Mouse (Mus musculus): ENCODE data around the gene Vps39.

Gene Vps39

DNA sequence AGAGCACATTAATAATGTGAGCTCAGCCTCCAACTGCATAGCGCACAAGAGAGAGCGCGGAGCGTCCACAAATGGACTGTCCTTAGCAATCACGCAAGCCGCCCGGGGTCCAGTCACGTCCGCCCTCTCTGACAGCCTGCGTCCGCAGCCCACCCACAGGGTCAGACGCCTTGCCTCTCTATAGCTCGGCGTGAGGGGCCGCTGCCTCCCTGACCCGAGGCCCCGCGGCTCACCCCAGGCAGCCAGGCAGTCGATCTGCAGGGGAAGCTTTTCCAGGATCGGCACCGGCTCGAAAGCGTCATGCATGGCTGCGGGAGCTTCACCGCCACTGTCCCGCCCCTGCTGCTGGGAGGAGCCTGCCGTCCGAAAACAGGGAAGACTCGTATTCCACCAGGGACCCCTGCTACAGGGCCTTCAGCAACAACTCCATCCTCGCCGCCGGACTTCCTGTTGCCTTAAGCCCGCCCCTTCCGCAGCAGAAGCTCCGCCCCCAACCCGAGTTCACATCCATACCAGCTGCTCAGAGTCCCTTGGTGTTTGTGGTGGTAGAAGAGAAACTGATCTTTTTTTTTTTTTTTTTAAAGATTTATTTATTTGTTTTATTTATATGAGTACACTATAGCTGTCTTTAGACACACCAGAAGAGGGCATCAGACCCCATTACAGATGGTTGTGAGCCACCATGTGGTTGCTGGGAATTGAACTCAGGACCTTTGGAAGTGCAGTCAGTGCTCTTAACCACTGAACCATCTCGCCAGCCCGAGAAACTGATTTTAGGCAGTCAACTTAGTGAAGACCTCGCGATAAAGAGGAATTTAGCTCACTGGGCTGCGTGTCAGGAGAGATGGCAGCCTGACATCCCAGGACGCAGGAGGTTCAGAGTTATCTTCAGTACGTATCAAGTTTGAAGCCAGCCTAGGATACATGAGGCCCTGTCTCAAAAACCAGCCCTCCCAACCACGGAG, at the start of gene Vps39:
Vps39 (minus strand) TSS at position 456 of the 965 bp plus-strand sequence.
- DNase-seq, result peak; percentile 84 to 88

DNA sequence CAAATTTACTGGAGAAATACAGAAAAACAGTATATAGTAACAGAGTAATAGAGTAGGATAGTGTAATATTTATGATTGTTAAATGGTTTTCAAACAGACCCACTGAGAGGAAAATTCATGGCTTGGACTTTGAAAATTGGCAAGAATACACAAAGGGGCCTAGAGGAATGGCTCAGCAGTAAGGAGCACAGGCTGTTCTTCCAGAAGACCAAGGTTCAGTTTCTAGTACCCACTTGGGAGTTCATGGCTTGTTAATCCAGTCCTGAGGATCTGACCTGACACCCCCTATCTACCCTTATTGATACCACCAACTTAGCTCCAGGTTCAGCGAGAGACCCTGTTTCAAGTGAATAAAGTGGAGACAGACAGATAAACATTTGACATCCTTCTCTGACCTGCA, 45.0 kb upstream of the Vps39 start:
- DNase-seq, result no peak

DNA sequence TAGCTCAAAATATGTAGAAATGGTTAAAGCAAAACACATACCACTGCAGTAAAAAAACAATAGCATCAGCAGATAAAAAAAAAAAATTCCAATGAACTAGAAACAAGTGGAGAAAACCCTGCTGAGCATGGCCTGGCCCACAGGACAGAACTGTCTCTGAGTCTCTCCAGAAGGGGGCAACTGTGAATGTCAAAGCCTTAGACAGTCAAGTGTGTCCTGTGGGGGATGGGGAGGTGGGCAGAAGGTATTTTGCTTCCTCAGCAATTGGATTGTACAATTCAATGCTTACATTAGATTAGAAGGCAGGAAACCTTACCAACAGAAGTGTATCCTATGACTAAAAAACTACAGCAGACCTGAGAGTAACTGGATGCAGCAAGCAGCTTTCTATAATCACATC, 39.5 kb upstream of the Vps39 start:
- DNase-seq, result no peak

DNA sequence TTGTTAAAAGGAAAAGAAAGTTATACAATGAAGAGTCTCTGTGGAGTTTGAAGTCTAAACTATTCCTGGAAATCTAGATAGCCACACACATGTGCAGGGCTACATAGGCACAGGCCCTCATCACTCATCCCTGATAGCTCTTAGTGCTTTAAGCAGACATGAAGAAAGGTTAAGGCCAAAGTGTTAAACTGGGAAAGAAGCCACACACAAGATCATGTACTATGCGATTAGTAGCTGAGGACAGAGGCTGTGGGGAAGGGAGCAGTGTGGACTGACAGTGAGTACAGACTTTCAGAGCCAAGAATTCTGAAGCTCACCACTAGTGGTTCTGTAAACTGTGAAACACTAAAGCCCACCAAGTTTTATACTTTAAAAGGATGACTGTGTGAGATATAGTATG, 38.0 kb upstream of the Vps39 start:
- DNase-seq, result no peak

DNA sequence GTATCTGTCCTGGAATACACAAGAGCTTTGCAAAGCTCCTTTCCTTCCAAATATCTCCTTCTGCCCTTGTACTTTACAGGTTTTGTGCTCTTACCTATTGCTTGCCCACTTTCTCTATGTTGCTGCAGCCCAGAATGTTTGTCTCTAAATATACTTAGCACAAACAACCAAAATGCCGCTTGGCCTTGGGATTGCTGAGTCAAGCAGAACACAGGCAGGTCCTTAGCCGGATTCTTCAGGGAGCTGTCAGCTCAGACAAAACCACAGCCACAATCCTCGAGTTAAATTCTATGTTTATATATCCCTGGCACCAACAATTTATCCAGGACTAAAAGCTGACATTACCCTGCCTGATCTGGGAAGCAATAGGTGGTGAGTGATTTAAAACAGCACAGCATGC, 36.4 kb upstream of the Vps39 start:
- DNase-seq, result no peak

DNA sequence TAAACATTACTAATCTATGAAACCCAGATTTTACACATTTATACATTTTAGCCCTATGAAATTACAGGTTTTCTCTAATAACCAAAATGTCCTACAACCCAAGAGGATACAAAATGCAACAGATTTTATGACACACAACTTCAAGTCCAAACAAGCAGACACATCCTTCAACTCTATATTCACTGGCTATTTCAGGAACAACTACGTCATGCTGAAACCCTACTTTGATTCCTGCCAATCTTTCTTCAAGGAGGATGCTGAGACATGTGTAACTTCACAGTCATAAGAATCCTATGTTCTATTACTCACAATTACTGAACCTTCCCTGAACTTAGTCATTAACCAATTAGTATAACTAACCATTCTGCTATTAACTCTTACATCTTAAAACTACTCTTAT, 34.4 kb upstream of the Vps39 start:
- no peak for DNase-seq

DNA sequence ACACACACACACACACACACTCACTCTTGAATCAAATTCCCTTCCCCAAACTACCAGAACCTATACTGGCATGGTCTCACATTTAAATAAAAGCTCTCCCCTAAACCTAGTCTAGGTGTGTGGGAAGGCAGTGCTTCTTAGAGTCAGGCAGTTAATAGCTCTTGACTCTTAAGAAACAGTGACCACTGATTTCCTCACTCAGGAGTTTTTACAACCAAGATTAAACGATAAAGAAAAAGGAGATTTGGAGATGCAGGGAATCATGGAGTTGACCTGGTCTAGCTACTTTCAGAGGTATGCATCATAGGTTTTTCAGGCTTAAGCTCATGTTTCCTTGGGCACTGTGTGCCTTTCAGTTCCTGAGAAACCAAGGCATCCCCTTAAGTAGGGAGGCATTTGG, 33.3 kb upstream of the Vps39 start:
- no peak for DNase-seq

DNA sequence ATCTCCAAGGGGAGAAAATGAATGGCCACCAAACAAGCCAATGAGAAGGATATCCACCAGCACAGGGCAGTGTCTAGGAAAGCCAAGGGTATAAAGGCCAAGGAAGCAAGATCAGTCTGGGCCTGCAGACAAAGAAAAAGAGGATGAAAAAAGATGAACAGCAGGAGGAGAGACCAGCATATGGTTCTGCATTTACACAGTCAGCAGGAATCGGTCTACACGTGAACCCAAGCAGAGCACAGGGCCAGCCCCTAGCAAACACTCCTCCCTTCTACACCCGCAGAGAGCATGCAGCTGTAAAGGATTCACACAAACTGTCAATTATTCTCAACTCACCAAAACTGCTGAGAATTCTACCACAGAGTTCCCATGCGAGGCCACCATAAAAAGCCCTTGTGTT, 20.9 kb upstream of the Vps39 start:
- peak; percentile 15 to 27 for DNase-seq

DNA sequence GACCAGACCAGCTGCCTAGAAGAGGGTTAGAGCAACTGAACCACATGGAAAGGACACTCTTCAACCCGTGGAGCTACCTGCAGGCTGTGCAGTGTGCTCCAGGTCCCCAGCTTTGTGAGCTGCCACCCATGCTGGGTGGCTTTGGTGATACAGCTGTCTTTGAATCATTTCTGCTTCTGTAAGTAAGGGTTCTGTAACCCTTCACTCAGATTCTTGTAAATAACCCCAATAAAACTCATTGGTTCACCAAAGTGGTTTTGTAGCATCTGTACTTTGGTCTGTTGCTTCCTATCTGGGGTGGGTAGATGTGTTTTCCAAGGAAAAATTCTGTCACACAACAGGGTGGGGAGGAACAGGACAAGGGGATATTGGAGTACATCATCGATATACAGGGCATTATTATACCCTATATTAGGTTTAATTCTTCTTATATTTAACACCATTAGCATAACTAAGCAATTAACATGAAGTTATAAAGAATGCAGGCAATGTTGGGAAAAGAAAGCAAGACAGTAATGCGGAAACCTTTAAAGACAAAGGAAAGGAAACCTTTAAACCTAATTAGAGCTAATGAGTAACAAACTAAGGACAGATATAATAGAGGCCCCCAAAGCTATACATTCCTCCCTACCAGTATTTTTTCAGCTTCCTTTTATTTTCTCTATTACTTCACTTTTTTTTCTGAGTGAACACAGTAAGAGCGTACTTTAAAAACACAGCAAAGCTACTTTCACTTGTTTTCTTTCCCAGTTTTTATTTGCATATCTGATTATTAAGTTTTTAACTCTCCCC, 14.7 kb upstream of the Vps39 start:
- no peak for DNase-seq

DNA sequence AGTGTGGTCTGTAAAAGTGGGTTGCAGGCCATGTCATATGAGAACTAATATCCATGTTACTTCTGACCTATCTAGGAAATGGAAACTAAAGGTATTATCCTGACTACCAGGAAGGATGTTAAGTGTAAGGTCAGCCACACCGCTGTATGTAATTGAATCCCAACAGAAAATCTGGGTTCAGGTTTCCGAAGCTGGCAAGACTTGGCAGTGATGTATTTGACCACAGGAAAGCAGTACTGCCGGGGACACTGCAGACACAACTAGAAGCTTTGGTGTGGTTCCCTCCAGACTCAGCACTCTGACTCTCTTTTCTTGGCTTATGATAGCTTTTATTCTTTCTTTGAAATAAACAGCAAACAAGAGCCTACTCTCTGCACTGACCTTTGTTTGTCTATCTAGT, 13.6 kb upstream of the Vps39 start:
- no peak for DNase-seq

DNA sequence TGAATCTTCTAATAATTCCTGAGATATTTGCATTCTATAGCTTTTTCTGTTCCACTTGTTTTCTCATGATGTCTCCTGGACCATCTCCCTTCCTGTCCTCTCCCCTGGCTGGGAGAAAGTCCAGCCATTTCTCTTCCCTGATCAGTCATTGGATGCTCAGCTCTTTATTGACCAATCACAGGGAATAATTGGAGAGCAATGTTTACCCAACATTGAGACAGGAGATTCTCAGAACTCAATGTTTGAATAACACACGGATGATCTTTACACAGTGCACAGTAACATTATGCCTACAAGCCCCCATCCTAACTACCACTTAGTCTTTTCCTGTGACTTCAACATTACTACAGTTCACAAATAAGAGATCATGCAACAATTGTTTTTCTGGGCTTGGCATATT, 7.5 kb upstream of the Vps39 start:
- no peak for DNase-seq

DNA sequence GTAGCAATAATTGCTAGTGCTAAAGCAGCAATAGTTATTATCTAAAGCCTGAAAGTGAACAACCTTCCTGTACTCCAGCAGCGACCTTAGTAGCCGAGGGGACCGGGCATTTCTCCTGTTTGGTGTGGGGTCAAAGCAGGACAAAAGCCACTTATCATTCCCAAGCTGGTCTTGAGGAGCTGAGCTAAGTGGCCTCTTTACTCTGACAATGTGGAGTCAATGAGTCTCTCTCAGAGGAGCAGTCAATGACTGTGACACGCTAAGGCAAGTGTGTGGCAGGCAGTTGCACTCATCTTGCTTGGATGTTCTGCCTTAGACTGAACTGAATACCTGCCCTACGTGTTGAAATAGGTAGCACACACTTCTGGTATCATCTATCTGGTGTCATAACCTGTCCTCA, 1.6 kb downstream of the Vps39 start:
- DNase-seq, result no peak

DNA sequence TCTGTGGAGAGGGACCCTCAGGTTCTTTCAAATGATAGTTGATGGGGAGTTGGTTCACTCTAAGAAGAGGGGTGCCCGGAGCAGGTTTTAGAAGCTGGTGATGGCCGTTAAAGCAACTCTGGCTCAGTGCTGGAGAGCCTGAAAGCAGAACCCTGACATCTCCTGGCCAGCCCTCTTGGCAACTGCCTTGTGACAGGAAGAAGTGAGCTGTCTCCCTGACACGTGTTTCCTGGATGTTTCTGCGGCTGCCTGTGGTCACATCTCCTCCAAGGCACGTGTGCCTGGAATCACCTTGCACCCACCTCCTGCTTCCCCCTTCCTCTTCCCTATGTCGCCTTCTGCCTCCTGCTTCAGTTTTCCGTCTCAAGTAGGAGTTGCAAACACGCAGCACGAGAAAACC, 4.8 kb downstream of the Vps39 start:
- no peak for DNase-seq

DNA sequence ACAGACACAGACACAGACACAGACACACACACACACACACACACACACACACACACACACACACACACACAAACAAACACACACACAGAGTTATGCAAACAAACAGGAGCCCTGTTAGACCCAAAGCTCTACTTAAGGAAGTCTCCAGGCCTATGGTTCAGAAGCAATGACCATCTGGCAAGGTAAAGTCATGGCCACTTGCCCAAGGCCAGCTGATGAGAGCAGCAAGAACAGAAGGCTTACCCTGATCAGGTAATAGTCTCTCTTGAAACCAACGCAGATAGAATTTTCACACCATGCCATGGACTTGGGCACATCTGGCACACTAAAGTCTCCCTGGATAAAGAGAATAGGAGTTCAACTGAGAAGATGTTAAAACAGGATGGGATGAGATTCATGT, 11.2 kb downstream of the Vps39 start:
- DNase-seq, result peak; percentile 56 to 70

DNA sequence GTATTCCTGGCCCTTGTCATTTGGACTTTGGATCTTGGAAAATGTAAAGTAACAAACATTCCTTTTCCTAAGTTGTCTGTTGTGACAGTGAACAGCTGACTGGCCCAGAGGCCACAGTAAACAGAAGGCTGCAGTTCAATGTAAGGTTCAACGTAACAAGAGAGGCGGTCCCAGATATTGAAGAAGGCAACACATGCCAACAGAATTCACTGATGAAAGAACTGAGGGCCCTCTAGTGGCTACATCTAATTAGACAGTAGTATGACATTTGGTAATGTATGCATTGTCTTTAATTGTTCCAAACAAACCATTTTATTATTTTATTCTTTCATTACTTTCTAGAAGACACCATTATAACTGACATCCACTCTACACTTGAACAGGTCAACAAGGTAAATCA, 15.1 kb downstream of the Vps39 start:
- DNase-seq, result no peak

DNA sequence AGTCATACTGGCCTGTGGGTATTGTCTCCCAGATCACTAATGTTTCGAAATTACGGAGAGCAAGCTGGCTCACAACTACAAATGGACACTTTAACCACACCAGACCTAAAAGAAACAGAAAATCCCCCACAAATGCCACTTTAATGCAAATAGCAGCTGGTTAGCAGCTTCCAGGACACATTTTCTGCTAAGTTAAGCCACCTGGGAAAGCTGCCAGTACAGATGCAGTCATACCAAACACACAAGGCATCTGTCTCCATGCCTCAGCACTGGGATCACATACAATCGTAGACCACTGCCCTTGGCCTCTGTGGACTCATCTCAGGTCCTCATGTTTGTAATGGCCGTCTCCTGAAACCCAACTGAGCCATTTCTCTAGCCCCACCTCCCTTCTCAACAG, 21.4 kb downstream of the Vps39 start:
- DNase-seq, result no peak

DNA sequence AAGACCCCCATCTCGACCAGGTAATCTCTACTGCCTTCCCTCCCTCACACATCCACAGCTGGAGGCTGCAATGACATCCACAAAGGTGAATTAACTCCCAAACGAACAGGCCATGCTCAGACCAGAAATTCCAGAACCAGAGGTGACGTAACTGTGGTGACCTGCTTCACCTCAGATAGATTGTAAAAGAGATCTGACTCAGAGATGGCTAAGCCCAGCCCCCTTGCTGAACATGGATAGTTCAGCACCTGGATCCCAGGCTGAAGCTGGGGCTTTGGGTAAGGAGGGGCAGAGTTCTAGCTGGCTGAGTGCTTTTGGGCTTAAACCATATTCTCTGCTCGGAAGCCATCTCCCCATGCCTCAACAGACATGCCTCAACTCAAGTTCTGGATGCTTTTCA, 37.9 kb downstream of the Vps39 start:
- DNase-seq, result no peak

DNA sequence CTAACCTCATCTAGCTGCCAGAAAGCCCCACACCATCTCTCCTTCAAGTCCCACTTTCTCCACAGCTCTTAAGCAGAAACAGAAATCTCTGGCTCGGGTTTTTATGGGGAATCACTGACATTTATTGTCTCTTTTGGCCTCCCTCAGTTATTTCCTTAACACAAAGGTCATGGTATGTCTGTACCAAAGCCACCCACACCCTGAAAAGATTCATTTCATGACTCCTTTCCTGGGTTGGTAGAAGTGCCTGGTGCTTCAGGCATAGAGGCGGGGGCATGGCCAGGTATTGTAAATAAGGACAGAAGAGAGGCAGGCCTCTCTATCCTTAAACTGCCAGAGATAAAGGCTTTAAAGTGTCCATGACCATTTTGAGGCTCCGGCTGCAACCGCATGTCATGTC, 38.5 kb downstream of the Vps39 start:
- no peak for DNase-seq

DNA sequence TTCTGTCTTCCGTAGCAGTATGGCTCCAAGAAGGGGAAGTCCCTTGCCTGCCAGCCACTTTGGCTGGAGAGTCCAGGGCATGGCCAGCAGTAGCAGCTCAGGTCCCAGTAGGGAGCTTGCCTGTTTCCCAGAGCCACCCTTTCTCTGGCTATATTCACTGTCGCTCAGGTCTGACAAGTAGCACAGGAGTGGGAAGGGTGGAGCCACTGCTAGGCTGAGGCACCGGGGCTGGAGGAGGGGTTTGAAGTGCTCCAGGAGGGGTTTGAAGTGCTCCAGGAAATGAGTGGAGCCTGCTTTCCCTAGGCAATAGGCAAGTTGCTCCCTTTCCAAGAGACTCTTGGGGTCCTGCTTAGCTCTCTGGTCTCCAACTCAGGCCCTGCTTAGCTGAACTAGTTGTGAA, 39.0 kb downstream of the Vps39 start, which contains the start of gene Pla2g4f:
Pla2g4f (minus strand) TSS at position 190 of the 400 bp plus-strand sequence.
- peak in 1 of 2 experiments; percentile 9 for DNase-seq

DNA sequence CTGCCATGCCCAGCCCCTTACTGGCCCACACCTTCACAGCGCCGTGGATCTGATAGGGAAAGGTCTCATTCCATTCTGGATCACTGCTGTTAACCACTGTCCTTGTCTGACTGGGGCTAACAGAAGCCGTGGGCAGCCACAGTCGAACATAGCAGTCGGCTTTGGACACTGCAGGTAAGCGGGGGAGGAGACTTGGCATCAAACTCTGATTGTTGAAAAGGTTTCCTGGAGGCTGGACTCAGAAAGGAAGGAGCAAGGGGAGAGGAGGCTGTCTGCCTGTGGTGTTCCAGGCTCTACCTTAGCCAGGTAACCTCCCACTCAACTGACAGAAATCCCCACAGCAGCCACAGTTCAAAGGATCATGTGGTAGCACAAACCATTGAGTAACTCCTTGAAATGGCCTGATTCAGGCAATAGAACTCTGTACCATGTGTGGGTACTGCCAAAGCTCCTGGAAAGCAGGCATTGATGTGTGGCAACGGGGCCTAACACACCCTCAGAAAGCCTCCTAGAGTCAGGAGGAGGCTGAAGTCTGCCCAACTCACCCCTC, 40.6 kb downstream of the Vps39 start:
- no peak for DNase-seq

DNA sequence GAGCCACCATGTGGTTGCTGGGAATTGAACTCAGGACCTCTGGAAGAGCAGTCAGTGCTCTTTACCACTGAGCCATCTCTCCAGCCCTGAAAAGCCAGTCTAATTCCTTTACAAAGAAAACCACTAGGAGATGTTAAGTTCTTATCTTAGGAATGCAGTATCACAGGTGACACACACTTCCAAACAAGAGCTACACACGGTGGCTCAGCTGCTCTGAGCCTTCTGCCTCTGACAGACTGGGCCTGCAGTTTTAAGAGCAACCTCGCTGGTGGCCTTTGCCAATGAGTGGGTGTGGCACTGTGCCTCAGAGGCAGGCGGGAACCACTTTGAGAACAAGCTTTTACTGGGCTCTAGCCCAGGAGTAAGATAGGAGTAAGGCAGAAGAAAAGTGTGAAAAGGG, 48.8 kb downstream of the Vps39 start:
- no peak for DNase-seq

DNA sequence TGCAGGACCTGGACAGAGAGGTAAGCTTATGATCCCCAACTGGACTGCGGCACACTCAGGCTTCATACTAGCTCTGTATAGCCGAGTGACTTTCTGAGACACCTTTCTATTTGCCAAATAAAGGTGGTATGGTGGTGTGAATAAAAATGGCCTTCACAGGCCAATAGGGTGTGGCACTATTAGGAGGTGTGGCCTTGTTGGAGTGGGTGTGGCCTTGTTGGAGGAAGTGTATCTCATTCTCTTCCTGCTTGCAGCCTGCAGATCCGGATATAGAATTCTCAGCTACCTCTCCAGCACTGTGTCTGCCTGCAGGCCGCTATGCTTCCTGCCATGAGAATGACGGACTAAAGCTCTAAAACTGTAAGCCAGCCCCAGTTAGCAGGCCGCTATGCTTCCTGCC, 51.9 kb downstream of the Vps39 start:
- no peak for DNase-seq

DNA sequence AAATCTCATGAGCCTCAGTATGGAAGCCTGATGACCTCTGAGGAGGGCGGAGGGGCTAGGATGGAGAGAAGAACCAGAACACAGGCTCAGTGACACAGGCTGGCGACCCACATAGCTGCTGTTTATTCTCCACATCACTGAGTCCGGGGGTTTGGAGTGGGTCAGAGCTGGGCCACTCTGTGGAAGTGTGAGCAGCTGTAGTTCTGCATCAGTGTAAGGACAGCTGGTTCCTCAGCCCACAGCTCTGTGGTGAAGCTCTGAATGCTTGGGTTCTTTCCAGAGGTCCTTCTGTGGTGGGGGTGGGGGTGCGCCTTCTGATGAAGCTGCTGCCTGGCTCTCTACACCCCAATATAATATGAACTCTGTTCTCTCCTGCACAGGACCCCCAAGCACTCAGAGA, 53.1 kb downstream of the Vps39 start:
- no peak for DNase-seq

DNA sequence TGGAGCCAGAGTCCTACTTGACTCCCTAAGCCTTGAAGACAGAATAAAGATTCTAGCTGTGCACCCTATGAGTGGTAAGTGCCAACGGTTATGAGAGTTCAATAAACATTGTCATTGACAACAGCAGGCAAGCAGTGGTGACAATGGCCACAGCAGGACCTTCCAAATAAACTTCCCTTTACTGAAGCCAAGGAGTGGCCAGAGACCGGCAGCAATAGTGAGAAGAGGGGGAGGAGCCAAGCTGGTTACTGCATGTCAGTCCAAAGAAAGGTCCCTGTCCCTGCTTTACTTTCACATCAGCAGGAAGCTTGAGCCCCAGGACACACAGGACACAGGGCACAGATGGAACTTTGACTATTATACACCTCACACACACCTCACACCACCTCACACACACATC, 56.8 kb downstream of the Vps39 start:
- DNase-seq, result no peak

Data from cerebellum, adult 18-20 months (tissue).